Mouse (Mus musculus) myocyte (in vitro differentiated cells): ENCODE results near the gene Nek2.

ENCODE experiments used
- MYOG ChIP-seq, 3 experiments: IDR thresholded peaks; one replicate each; pipeline ENCODE4 v1.6.1; 2011; ENCODE audit warnings: control low read depth in 2 of 3, low read depth in 2 of 3, mild to moderate bottlenecking in 2 of 3; ENCODE audit not compliant: insufficient read length in 2 of 3, control insufficient read depth in 1 of 3, insufficient read depth in 1 of 3
- POLR2A ChIP-seq: IDR thresholded peaks from one replicate; pipeline ENCODE4 v1.6.1; 2011; ENCODE audit warnings: low read depth, mild to moderate bottlenecking, control low read depth, moderate library complexity; ENCODE audit not compliant: insufficient read length
- TCF12 ChIP-seq: IDR thresholded peaks from one replicate; pipeline ENCODE4 v1.6.1; 2011; ENCODE audit warnings: mild to moderate bottlenecking, control low read depth; ENCODE audit not compliant: poor library complexity, insufficient read depth, severe bottlenecking

DNA sequence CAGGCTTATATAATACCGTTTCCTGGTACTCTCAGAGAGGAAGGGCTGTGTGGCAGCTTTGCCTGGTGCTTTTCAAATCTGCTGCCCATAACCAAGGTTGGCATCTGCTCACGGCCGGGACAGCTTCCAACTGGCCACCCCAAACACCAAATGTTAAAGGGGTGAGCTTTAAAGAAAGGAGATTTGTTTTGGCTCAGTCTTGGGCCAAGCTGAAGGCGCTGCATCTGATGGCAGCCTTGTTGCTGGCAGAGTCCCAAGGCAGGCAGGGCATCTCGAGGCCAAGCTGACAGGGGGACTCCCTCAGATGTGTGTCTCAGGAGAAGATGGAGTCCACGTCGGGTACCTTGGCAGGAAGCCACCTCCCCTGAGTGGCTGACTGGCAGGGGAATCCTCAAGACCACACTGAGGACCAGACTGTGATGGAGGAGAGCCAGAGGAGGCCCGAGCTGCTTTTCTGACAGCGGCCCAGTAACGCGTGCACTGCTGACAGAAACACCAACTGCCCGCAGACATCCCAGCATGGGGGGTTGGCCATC is 12.5 kb upstream of the Nek2 start:
- TF ChIP-seq POLR2A (no peak), TCF12 (no peak), MYOG (IDR thresholded peaks at IDR 0.05; ENCODE audit: control insufficient read depth in 1 of 3, insufficient read depth in 1 of 3, insufficient read length in 2 of 3, low read depth in 2 of 3) (no peak)
